Mouse (Mus musculus): ENCODE results near the gene Ano6. TPM values are rescaled to one million over a fixed set of nuclear protein-coding genes. Genes with fewer than 3 reads are reported as not detected.
"Not testable (repeated sequence)": the region's sequence is repeated elsewhere in the genome, so short reads cannot be mapped to it uniquely, and the experiment has no call there.

Gene Ano6
- total RNA-seq, 2 experiments from 2014 or later: 48.6 to 51.2 TPM

GRCm38 (mm10) chr15:95823383-95824306 lies 33.0 kb downstream of the Ano6 start:
- intact Hi-C loops (cut with DNase I): no loop called here

GRCm38 (mm10) chr15:95826516-95826915 lies 35.9 kb downstream of the Ano6 start:
- TF ChIP-seq CTCF (IDR thresholded peaks at IDR 0.05): no peak
- Histone ChIP-seq H3K4me3 (no peak overlapping the region), H3K27ac (peak overlapping the region; percentile 81)
- DNase-seq: no peak
- intact Hi-C loops (cut with DNase I): no loop called here

More at GRCm38 (mm10) chr15:95823383-95824306, 33.0 kb downstream of the Ano6 start:
- no peak overlapping the region for H3K4me3 ChIP-seq
- no peak for TF ChIP-seq CTCF (IDR thresholded peaks at IDR 0.05)
- peak overlapping the region; percentile 32 for H3K27ac ChIP-seq
- DNase-seq: no peak

GRCm38 (mm10) chr15:95827465-95827971 lies 36.9 kb downstream of the Ano6 start:
- H3K27ac ChIP-seq: peak overlapping the region; percentile 81
- H3K4me3 ChIP-seq: peak overlapping the region; percentile 26
- no peak for DNase-seq
- TF ChIP-seq CTCF (IDR thresholded peaks at IDR 0.05): no peak; the same call in 1 of the 2 replicates
- intact Hi-C loops (cut with DNase I): no loop called here

- intact Hi-C loops (cut with DNase I): loop anchor here (2.0 kb wide), 1 partner anchor 21 kb away; no protein-coding TSS in a partner anchor
- Histone ChIP-seq H3K27ac (peak overlapping the region; percentile 81), H3K4me3 (peak overlapping the region; percentile 26; the same call in 1 of the 2 replicates)
- not testable (repeated sequence) for DNase-seq
These were observed 37.5 kb downstream of the Ano6 start for GRCm38 (mm10) chr15:95828018-95828646.

GRCm38 (mm10) chr15:95828647-95829254 lies 38.1 kb downstream of the Ano6 start:
- intact Hi-C loops (cut with DNase I): loop anchor here (2.0 kb wide), 1 partner anchor 22 kb away; no protein-coding TSS in a partner anchor
- no peak for DNase-seq
- H3K4me3 ChIP-seq: peak overlapping the region; percentile 62
- TF ChIP-seq CTCF (IDR thresholded peaks at IDR 0.05): no peak
- peak overlapping the region; percentile 85 for H3K27ac ChIP-seq

GRCm38 (mm10) chr15:95829553-95830205 lies 39.0 kb downstream of the Ano6 start:
- H3K4me3 ChIP-seq: peak overlapping the region; percentile 62
- peak overlapping the region; percentile 85 for H3K27ac ChIP-seq
- no peak for DNase-seq
- TF ChIP-seq CTCF (IDR thresholded peaks at IDR 0.05): no peak
- intact Hi-C loops (cut with DNase I): loop anchor here (2.0 kb wide), 1 partner anchor 23 kb away; no protein-coding TSS in a partner anchor

GRCm38 (mm10) chr15:95830206-95830560 lies 39.5 kb downstream of the Ano6 start:
- Histone ChIP-seq H3K27ac (peak overlapping the region; percentile 85), H3K4me3 (peak overlapping the region; percentile 62)
- no peak for DNase-seq
- no peak for TF ChIP-seq CTCF (IDR thresholded peaks at IDR 0.05)
- intact Hi-C loops (cut with DNase I): no loop called here

GRCm38 (mm10) chr15:95833292-95833691 lies 42.6 kb downstream of the Ano6 start:
- DNase-seq: no peak
- TF ChIP-seq CTCF (IDR thresholded peaks at IDR 0.05): no peak
- intact Hi-C loops (cut with DNase I): no loop called here
- Histone ChIP-seq H3K4me3 (peak overlapping the region; percentile 1; the same call in 1 of the 2 replicates), H3K27ac (peak overlapping the region; percentile 93)

- peak overlapping the region; percentile 49 for H3K4me3 ChIP-seq
- no peak for TF ChIP-seq CTCF (IDR thresholded peaks at IDR 0.05)
- intact Hi-C loops (cut with DNase I): no loop called here
- H3K27ac ChIP-seq: peak overlapping the region; percentile 93
- DNase-seq: no peak
These were observed 45.4 kb downstream of the Ano6 start for GRCm38 (mm10) chr15:95836077-95836476.

- TF ChIP-seq CTCF (IDR thresholded peaks at IDR 0.05): no peak; the same call in 1 of the 2 replicates
- H3K27ac ChIP-seq: peak overlapping the region; percentile 93
- peak; percentile 59 for DNase-seq
- H3K4me3 ChIP-seq: peak overlapping the region; percentile 49
- intact Hi-C loops (cut with DNase I): no loop called here
These were observed 46.2 kb downstream of the Ano6 start for GRCm38 (mm10) chr15:95836646-95837434.

- Histone ChIP-seq H3K4me3 (peak overlapping the region; percentile 49), H3K27ac (peak overlapping the region; percentile 93)
- intact Hi-C loops (cut with DNase I): no loop called here
- DNase-seq: no peak
- TF ChIP-seq CTCF (IDR thresholded peaks at IDR 0.05): no peak
These were observed 46.9 kb downstream of the Ano6 start for GRCm38 (mm10) chr15:95837570-95837969.

Data from gastrocnemius, adult 2 months (tissue).